In the genomic region with DNA sequence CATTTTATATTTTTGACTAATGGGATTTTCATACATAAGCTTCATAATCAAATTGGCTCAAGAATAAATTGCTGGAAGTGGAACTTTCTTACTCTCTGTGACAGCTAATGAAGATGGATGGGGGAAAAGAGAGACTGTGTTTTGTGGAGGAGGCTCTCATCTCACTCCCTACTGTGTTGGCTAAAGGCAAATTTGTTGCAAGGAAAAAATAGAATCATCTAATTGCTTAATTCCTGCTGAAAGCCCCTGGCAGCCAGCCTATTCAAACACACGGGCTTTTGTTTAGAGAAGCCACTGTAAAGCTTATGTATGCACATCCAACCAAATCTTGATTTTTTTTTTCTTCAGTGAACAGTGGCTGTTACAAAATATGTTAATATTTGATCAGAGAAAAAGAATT, we compare ENCODE assay signal across 12 mouse cellular contexts.
DNase-seq lines count a peak whose midpoint lies in the region; ATAC-seq and TF ChIP-seq lines count a peak whose summit lies in the region.
"Had no signal": no experiment of that assay in that cellular context is flagged by ENCODE, and none has a peak within 500 bp of the region (broad histone marks: within the 10 kb centered on the region; RNA-seq: fewer than 3 reads in every experiment).

No protein-coding gene starts in this region.

- H3K27ac ChIP-seq in forebrain, embryonic 15.5 days (replicated peaks) = no peak overlapping the region
- H3K27ac ChIP-seq in lung, postnatal 0 days (ENCODE audit: low read length) = no peak overlapping the region
- H3K27ac ChIP-seq: embryonic facial prominence, embryonic 15.5 days; macrophage; stomach, embryonic 15.5 days had no signal

- H3K9ac ChIP-seq in forebrain, embryonic 15.5 days (replicated peaks) = no peak overlapping the region
- H3K9ac ChIP-seq in lung, postnatal 0 days (replicated peaks; ENCODE audit: low read depth) = no peak overlapping the region
- H3K9ac ChIP-seq: embryonic facial prominence, embryonic 15.5 days; stomach, embryonic 15.5 days had no signal

- DNase-seq in kidney, postnatal 14 days = peak; percentile 23
- no peak for DNase-seq in kidney, adult 8-10 months
- peak; percentile 92 for DNase-seq in brain, embryonic 14.5 days (ENCODE audit: low read depth)
- peak; percentile 39 for DNase-seq in lung, postnatal 0 days (ENCODE audit: low spot score)
- no peak for DNase-seq in heart, adult 8-10 months (ENCODE audit: low spot score)
- no peak for DNase-seq in adrenal gland, postnatal 10 days

- H3K27me3 ChIP-seq in forebrain, embryonic 15.5 days = no peaks in the 10 kb centered on the region
- H3K27me3 ChIP-seq in lung, postnatal 0 days (replicated peaks; ENCODE audit: insufficient read depth, low read length) = no peaks in the 10 kb centered on the region
- H3K27me3 ChIP-seq: embryonic facial prominence, embryonic 15.5 days; stomach, embryonic 15.5 days had no signal

- 0% methylated on average over 1 of the region's 1 CpGs for WGBS in forebrain, embryonic 15.5 days
- WGBS in lung, postnatal 0 days = 2% methylated on average over 1 of the region's 1 CpGs

- TF ChIP-seq POLR2A in brain, embryonic 14.5 days (IDR thresholded peaks at IDR 0.05; ENCODE audit: borderline replicate concordance, extremely low read depth, insufficient read depth, insufficient read length, poor library complexity, severe bottlenecking) = no peak

- no peaks in the 10 kb centered on the region for H3K9me3 ChIP-seq in forebrain, embryonic 15.5 days
- no peaks in the 10 kb centered on the region for H3K9me3 ChIP-seq in lung, postnatal 0 days (ENCODE audit: low read length)
- H3K9me3 ChIP-seq: embryonic facial prominence, embryonic 15.5 days; stomach, embryonic 15.5 days had no signal

- H3K4me2 ChIP-seq in forebrain, embryonic 15.5 days (replicated peaks) = no peak overlapping the region
- no peak overlapping the region for H3K4me2 ChIP-seq in lung, postnatal 0 days (replicated peaks; ENCODE audit: low read depth, low read length)
- H3K4me2 ChIP-seq: embryonic facial prominence, embryonic 15.5 days; heart, embryonic 11.5 days; stomach, embryonic 15.5 days had no signal

- H3K4me3 ChIP-seq in forebrain, embryonic 15.5 days = no peak overlapping the region
- H3K4me3 ChIP-seq in lung, postnatal 0 days (ENCODE audit: low read depth, low read length) = no peak overlapping the region
- H3K4me3 ChIP-seq: embryonic facial prominence, embryonic 15.5 days; stomach, embryonic 15.5 days had no signal

- peak; percentile 62 for ATAC-seq in forebrain, embryonic 15.5 days (replicated peaks)
- ATAC-seq in lung, postnatal 0 days = no peak

- TF ChIP-seq CTCF in brain, embryonic 14.5 days (IDR thresholded peaks at IDR 0.05; ENCODE audit: borderline replicate concordance, extremely low read depth, insufficient read depth, insufficient read length) = no peak
- no peak for TF ChIP-seq CTCF in lung, postnatal 0 days (IDR thresholded peaks at IDR 0.05)

- TF ChIP-seq EP300 in lung, postnatal 0 days (IDR thresholded peaks at IDR 0.05) = no peak

- H3K36me3 ChIP-seq in forebrain, embryonic 15.5 days = no peaks in the 10 kb centered on the region
- no peaks in the 10 kb centered on the region for H3K36me3 ChIP-seq in lung, postnatal 0 days (ENCODE audit: insufficient read depth, low read length)
- H3K36me3 ChIP-seq: embryonic facial prominence, embryonic 15.5 days; G1E; stomach, embryonic 15.5 days had no signal

- peaks cover 19% of the 10 kb centered on the region for H3K4me1 ChIP-seq in forebrain, embryonic 15.5 days
- H3K4me1 ChIP-seq in lung, postnatal 0 days (ENCODE audit: insufficient read depth, low read depth, low read length) = no peaks in the 10 kb centered on the region
- H3K4me1 ChIP-seq: embryonic facial prominence, embryonic 15.5 days; stomach, embryonic 15.5 days had no signal

Comparison
In these comparisons a context has a peak if more than half of its experiments do, and no peak if none do; other contexts are left out.
1. DNase-seq: peak in kidney, postnatal 14 days (single experiment), brain, embryonic 14.5 days (single experiment) and lung, postnatal 0 days (single experiment); none in kidney, adult 8-10 months (0 of 2), heart, adult 8-10 months (single experiment) and adrenal gland, postnatal 10 days (single experiment).